Mouse (Mus musculus) intestine, embryonic 15.5 days (tissue): ENCODE data around the gene Gm13289. TPM values are rescaled to one million over a fixed set of nuclear protein-coding genes. Genes with fewer than 3 reads are reported as not detected.
"Not testable (repeated sequence)": the region's sequence is repeated elsewhere in the genome, so short reads cannot be mapped to it uniquely, and the experiment has no call there.

ENCODE experiments used
- ATAC-seq: fragments of 200-750 bp; cut with Nextera tagmentation; 2 replicates; pipeline ENCODE4 v1.8.0; 2017; ENCODE audit warnings: moderate TSS enrichment, moderate library complexity
- H3K27ac ChIP-seq: fragments of 300-500 bp; sonication (generic); 2 replicates; pipeline ENCODE4 v1.5.1; 2015; ENCODE audit warnings: mild to moderate bottlenecking, inconsistent platforms
- H3K27me3 ChIP-seq: fragments of 300-500 bp; sonication (generic); replicated peaks from 2 replicates; pipeline ENCODE4 v1.6.1; 2015; ENCODE audit warnings: inconsistent platforms
- H3K36me3 ChIP-seq: fragments of 300-500 bp; sonication (generic); 2 replicates; pipeline ENCODE4 v1.6.1; 2015; ENCODE audit warnings: inconsistent platforms
- H3K4me1 ChIP-seq: fragments of 300-500 bp; sonication (generic); replicated peaks from 2 replicates; pipeline ENCODE4 v1.6.1; 2015; ENCODE audit warnings: inconsistent platforms
- H3K4me2 ChIP-seq: fragments of 300-500 bp; sonication (generic); replicated peaks from 2 replicates; pipeline ENCODE4 v1.6.1; 2015; ENCODE audit warnings: mild to moderate bottlenecking, inconsistent platforms
- H3K4me3 ChIP-seq: fragments of 300-500 bp; sonication (generic); replicated peaks from 2 replicates; pipeline ENCODE4 v1.5.1; 2015; ENCODE audit warnings: inconsistent platforms
- H3K9ac ChIP-seq: fragments of 300-500 bp; sonication (generic); 2 replicates; pipeline ENCODE4 v1.6.1; 2015; ENCODE audit warnings: inconsistent platforms
- H3K9me3 ChIP-seq: fragments of 300-500 bp; sonication (generic); 2 replicates; pipeline ENCODE4 v1.6.1; 2016; ENCODE audit warnings: inconsistent platforms
- WGBS: fragments of 180-500 bp; shearing (Covaris S2); methylation state at CpG from one replicate; pipeline ENCODE4 v1.1.7; 2015; 5-methylcytosine and 5-hydroxymethylcytosine counted together
- polyA plus RNA-seq: library from polyadenylated mRNA; unstranded; fragments of >200 nt; fragmentation: Nextera tagmentation; extraction: Ambion mirVana; gene quantifications from 2 replicates; pipeline ENCODE4 v1.2.1, GENCODE M21; 2015

The Gm13289 gene
- polyA plus RNA-seq, 1 experiment from 2014 or later: not detected

DNA sequence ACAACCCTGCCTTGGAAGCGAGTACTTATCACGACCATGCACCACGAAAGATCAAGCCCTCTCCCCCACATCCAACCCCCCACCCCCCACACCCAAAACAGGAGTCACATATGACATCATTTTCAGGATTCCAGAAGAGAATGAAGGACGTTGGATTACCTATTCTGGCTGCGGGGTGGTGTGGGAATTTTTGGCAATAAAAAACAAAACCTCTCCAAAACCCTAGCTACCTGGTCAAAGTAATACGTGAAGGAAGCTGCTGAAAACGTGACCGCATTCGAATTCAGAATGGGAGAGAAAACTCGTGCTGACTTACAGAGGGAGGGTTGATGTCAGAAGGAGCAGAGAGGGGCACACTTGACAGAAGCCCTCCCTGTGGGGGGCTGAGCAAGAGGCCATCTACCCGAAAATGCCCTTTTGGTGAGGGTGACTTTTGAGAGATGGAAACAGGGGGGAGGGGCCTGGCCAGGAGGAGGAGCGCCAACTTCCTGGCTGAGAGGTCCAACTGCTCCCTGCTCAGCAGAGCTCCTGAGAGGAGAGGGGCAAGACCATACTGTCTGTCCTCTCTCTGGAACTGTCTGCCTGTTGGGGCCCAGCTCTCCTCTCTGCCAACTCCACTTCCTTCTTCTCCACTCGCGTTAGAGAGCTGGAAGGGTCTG, 17.0 kb upstream of the Gm13289 start, which contains the start of gene Gm13283:
Gene Gm13283 (plus strand): TSS at position 510 of the 659 bp plus-strand sequence.
- H3K9me3 ChIP-seq, ATAC-seq, H3K4me1 ChIP-seq, H3K36me3 ChIP-seq, H3K27me3 ChIP-seq, H3K9ac ChIP-seq: not testable (repeated sequence)
- WGBS: 23% methylated on average over 11 of the region's 14 CpGs
- peak within 1 kb of the TSS; percentile 29 for H3K4me3 ChIP-seq
- peak within 1 kb of the TSS; percentile 49 for H3K4me2 ChIP-seq
- peak within 1 kb of the TSS; percentile 77 for H3K27ac ChIP-seq

DNA sequence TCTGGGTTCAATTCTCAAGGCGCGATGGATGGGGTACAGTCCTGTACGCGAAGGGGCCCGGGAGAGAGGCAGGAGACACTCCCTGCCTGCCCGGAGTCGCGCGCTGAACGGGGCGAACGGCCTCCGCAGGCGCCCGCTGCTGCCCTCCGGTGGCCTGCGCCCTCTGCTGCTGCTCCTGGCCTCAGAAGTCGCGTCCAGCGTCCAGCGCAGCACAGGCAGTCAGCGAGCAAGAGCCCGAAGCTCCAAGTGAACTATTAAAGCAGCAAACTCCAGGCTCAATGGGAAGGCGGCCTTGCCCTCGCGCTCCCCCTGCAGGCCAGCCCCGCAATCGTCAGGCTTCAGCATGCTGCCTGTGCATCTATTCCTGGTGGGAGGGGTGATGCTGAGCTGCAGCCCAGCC, 16.3 kb upstream of the Gm13289 start:
- ATAC-seq, H3K9ac ChIP-seq, H3K4me1 ChIP-seq, H3K36me3 ChIP-seq, H3K27me3 ChIP-seq, H3K9me3 ChIP-seq: not testable (repeated sequence)
- Histone ChIP-seq H3K4me2 (peak overlapping the region; percentile 49), H3K4me3 (peak overlapping the region; percentile 29), H3K27ac (peak overlapping the region; percentile 77)
- WGBS: 0% methylated on average over 23 of the region's 28 CpGs

DNA sequence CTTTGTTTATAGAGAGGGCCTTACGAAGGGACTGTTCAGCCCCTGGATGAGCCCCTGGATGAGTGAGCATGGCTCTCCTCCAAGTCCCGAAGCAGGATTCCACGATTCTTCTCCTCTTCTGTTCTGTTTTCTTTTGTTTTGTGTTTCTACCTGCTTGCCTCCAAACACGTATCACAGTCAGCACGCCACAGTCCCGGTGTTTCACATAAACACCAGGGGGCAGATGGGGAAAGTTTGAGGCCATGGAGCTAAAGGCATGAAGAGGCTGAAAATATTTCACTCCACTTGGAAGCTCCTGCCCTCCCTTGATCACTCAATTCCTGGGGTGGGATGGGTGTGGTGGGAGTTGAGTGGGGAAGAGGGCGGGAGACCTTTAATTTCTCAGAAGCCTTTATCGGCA, 14.9 kb upstream of the Gm13289 start:
- 66% methylated on average over 6 of the region's 8 CpGs for WGBS
- H3K4me1 ChIP-seq, H3K36me3 ChIP-seq, H3K9me3 ChIP-seq, H3K27ac ChIP-seq, H3K27me3 ChIP-seq, H3K4me2 ChIP-seq, ATAC-seq, H3K9ac ChIP-seq, H3K4me3 ChIP-seq: not testable (repeated sequence)

DNA sequence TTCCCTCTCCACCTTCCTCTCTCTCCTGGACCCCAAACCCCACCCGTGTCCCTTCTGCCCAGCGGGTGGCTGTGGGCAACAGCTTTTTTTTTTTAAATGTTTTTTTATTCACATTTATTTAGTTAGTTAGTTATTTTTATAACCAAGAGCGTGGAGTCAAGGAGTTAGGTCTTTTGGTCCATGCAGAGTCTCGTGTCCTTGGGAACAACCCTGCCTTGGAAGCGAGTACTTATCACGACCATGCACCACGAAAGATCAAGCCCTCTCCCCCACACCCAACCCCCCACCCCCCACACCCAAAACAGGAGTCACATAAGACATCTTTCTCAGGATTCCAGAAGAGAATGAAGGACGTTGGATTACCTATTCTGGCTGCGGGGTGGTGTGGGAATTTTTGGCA, 14.4 kb upstream of the Gm13289 start:
- not testable (repeated sequence) for H3K9ac ChIP-seq, ATAC-seq, H3K27me3 ChIP-seq, H3K4me2 ChIP-seq, H3K4me1 ChIP-seq, H3K4me3 ChIP-seq, H3K9me3 ChIP-seq, H3K27ac ChIP-seq, H3K36me3 ChIP-seq
- WGBS: 54% methylated on average over 9 of the region's 9 CpGs

DNA sequence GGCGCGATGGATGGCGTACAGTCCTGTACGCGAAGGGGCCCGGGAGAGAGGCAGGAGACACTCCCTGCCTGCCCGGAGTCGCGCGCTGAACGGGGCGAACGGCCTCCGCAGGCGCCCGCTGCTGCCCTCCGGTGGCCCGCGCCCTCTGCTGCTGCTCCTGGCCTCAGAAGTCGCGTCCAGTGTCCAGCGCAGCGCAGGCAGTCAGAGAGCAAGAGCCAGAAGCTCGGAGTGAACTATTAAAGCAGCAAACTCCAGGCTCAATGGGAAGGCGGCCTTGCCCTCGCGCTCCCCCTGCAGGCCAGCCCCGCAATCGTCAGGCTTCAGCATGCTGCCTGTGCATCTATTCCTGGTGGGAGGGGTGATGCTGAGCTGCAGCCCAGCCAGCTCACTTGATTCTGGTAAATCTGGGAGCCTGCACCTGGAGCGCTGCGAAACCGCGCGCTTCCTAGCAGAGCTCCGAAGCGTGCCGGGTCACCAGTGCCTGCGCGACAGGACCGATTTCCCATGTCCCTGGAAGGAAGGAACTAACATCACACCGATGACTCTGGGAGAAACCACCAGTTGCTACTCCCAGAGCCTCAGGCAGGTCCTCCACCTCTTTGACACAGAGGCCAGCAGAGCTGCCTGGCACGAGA, 13.2 kb upstream of the Gm13289 start:
- H3K4me3 ChIP-seq: peak overlapping the region; percentile 35
- H3K36me3 ChIP-seq, ATAC-seq, H3K4me1 ChIP-seq, H3K27me3 ChIP-seq, H3K9me3 ChIP-seq, H3K9ac ChIP-seq: not testable (repeated sequence)
- peak overlapping the region; percentile 61 for H3K4me2 ChIP-seq
- WGBS: 2% methylated on average over 41 of the region's 42 CpGs
- peak overlapping the region; percentile 68; the same call in 1 of the 2 replicates for H3K27ac ChIP-seq

DNA sequence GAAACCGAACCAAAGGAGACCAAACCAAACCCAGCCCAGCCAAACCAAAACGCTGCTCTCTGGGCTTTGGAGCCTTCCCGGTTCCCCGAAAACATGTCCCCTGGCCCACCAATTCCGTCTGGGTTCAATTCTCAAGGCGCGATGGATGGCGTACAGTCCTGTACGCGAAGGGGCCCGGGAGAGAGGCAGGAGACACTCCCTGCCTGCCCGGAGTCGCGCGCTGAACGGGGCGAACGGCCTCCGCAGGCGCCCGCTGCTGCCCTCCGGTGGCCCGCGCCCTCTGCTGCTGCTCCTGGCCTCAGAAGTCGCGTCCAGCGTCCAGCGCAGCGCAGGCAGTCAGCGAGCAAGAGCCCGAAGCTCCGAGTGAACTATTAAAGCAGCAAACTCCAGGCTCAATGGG, 3.2 kb upstream of the Gm13289 start, which contains the start of gene Gm13290:
Gene Gm13290 (plus strand): TSS at position 301 of the 400 bp plus-strand sequence.
- H3K36me3 ChIP-seq, H3K27me3 ChIP-seq, H3K4me2 ChIP-seq, H3K9ac ChIP-seq, H3K4me3 ChIP-seq, H3K27ac ChIP-seq, H3K9me3 ChIP-seq, ATAC-seq, H3K4me1 ChIP-seq: not testable (repeated sequence)
- WGBS: no CpG with 5 or more reads among the region's 32 CpGs

DNA sequence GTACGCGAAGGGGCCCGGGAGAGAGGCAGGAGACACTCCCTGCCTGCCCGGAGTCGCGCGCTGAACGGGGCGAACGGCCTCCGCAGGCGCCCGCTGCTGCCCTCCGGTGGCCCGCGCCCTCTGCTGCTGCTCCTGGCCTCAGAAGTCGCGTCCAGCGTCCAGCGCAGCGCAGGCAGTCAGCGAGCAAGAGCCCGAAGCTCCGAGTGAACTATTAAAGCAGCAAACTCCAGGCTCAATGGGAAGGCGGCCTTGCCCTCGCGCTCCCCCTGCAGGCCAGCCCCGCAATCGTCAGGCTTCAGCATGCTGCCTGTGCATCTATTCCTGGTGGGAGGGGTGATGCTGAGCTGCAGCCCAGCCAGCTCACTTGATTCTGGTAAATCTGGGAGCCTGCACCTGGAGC, 2.8 kb downstream of the Gm13289 start, which contains the start of gene Gm13272:
Gene Gm13272 (plus strand): TSS at position 301 of the 400 bp plus-strand sequence.
- not testable (repeated sequence) for H3K9me3 ChIP-seq, ATAC-seq, H3K36me3 ChIP-seq, H3K27ac ChIP-seq, H3K27me3 ChIP-seq, H3K4me3 ChIP-seq, H3K4me1 ChIP-seq, H3K4me2 ChIP-seq, H3K9ac ChIP-seq
- no CpG with 5 or more reads among the region's 29 CpGs for WGBS

DNA sequence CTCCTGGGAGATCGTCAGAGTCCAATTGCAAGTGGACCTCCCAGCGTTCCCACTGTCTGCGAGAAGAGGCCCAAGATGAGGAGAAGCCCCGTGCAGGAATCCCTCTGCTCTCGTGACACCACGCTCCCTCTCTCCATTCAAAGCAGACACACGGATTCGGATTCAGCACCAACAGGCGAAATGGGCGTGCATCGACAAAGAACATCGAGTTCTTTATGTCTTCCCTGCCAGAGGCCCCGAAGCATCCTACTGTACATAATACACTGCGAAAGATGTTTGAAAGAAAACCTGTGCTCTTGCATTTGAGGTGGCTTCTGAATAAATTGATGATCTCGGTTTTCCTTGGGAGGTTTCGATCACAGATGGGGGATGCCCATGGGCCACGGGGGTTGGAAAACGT, 3.6 kb downstream of the Gm13289 start:
- H3K4me2 ChIP-seq, ATAC-seq, H3K4me3 ChIP-seq, H3K9me3 ChIP-seq, H3K27me3 ChIP-seq, H3K9ac ChIP-seq, H3K36me3 ChIP-seq, H3K4me1 ChIP-seq, H3K27ac ChIP-seq: not testable (repeated sequence)
- WGBS: 54% methylated on average over 16 of the region's 18 CpGs

DNA sequence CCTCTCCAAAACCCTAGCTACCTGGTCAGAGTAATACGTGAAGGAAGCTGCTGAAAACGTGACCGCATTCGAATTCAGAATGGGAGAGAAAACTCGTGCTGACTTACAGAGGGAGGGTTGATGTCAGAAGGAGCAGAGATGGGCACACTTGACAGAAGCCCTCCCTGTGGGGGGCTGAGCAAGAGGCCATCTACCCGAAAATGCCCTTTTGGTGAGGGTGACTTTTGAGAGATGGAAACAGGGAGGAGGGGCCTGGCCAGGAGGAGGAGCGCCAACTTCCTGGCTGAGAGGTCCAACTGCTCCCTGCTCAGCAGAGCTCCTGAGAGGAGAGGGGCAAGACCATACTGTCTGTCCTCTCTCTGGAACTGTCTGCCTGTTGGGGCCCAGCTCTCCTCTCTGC, 5.1 kb downstream of the Gm13289 start, which contains the start of gene Ifnz:
Gene Ifnz (plus strand): TSS at position 301 of the 400 bp plus-strand sequence.
- H3K4me2 ChIP-seq: peak within 1 kb of the TSS; percentile 47
- not testable (repeated sequence) for H3K9me3 ChIP-seq, H3K27ac ChIP-seq, H3K4me1 ChIP-seq, H3K36me3 ChIP-seq, H3K27me3 ChIP-seq, H3K9ac ChIP-seq, ATAC-seq
- H3K4me3 ChIP-seq: 0 out of 2 replicates have a peak within 1 kb of the TSS, but pooled peaks have one; percentile 16
- 21% methylated on average over 4 of the region's 7 CpGs for WGBS

DNA sequence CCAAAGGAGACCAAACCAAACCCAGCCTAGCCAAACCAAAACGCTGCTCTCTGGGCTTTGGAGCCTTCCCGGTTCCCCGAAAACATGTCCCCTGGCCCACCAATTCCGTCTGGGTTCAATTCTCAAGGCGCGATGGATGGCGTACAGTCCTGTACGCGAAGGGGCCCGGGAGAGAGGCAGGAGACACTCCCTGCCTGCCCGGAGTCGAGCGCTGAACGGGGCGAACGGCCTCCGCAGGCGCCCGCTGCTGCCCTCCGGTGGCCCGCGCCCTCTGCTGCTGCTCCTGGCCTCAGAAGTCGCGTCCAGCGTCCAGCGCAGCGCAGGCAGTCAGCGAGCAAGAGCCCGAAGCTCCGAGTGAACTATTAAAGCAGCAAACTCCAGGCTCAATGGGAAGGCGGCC, 5.6 kb downstream of the Gm13289 start:
- H3K9ac ChIP-seq, H3K27ac ChIP-seq, ATAC-seq, H3K36me3 ChIP-seq, H3K4me1 ChIP-seq, H3K9me3 ChIP-seq, H3K27me3 ChIP-seq: not testable (repeated sequence)
- 0% methylated on average over 12 of the region's 31 CpGs for WGBS
- Histone ChIP-seq H3K4me2 (peak overlapping the region; percentile 47), H3K4me3 (0 out of 2 replicates have a peak overlapping the region, but pooled peaks have one; percentile 16)

DNA sequence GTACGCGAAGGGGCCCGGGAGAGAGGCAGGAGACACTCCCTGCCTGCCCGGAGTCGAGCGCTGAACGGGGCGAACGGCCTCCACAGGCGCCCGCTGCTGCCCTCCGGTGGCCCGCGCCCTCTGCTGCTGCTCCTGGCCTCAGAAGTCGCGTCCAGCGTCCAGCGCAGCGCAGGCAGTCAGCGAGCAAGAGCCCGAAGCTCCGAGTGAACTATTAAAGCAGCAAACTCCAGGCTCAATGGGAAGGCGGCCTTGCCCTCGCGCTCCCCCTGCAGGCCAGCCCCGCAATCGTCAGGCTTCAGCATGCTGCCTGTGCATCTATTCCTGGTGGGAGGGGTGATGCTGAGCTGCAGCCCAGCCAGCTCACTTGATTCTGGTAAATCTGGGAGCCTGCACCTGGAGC, 8.7 kb downstream of the Gm13289 start, which contains the start of gene Gm13276:
Gene Gm13276 (plus strand): TSS at position 301 of the 400 bp plus-strand sequence.
- H3K27me3 ChIP-seq, H3K36me3 ChIP-seq, H3K4me2 ChIP-seq, H3K4me3 ChIP-seq, H3K9me3 ChIP-seq, ATAC-seq, H3K9ac ChIP-seq, H3K27ac ChIP-seq, H3K4me1 ChIP-seq: not testable (repeated sequence)
- WGBS: no CpG with 5 or more reads among the region's 27 CpGs

DNA sequence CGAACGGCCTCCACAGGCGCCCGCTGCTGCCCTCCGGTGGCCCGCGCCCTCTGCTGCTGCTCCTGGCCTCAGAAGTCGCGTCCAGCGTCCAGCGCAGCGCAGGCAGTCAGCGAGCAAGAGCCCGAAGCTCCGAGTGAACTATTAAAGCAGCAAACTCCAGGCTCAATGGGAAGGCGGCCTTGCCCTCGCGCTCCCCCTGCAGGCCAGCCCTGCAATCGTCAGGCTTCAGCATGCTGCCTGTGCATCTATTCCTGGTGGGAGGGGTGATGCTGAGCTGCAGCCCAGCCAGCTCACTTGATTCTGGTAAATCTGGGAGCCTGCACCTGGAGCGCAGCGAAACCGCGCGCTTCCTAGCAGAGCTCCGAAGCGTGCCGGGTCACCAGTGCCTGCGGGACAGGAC, 11.7 kb downstream of the Gm13289 start, which contains the start of gene Gm13277:
Gene Gm13277 (plus strand): TSS at position 231 of the 400 bp plus-strand sequence.
- not testable (repeated sequence) for H3K4me1 ChIP-seq, H3K27me3 ChIP-seq, H3K4me2 ChIP-seq, H3K9me3 ChIP-seq, H3K36me3 ChIP-seq, H3K27ac ChIP-seq, ATAC-seq, H3K9ac ChIP-seq, H3K4me3 ChIP-seq
- WGBS: 0% methylated on average over 3 of the region's 28 CpGs

DNA sequence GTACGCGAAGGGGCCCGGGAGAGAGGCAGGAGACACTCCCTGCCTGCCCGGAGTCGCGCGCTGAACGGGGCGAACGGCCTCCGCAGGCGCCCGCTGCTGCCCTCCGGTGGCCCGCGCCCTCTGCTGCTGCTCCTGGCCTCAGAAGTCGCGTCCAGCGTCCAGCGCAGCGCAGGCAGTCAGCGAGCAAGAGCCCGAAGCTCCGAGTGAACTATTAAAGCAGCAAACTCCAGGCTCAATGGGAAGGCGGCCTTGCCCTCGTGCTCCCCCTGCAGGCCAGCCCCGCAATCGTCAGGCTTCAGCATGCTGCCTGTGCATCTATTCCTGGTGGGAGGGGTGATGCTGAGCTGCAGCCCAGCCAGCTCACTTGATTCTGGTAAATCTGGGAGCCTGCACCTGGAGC, 14.5 kb downstream of the Gm13289 start, which contains the start of gene Gm13278:
Gene Gm13278 (plus strand): TSS at position 301 of the 400 bp plus-strand sequence.
- H3K4me3 ChIP-seq, ATAC-seq, H3K9ac ChIP-seq, H3K4me2 ChIP-seq, H3K27me3 ChIP-seq, H3K9me3 ChIP-seq, H3K27ac ChIP-seq, H3K4me1 ChIP-seq, H3K36me3 ChIP-seq: not testable (repeated sequence)
- WGBS: no CpG with 5 or more reads among the region's 28 CpGs
